Mouse (Mus musculus): ENCODE measurements at regions not wholly inside any gene's neighbourhood (a gene's known extent, or its start where the extent isn't known, plus 50 kb on each side); places are given as distances from the start of the nearest gene placed in this dataset.
A peak's percentile ranks its signal among the peaks of the same experiment; 100 is the strongest.
"Not testable (repeated sequence)": the region's sequence is repeated elsewhere in the genome, so short reads cannot be mapped to it uniquely, and the experiment has no call there.

- not testable (repeated sequence) for H3K4me3 ChIP-seq (ENCODE audit: insufficient read depth in 1 of 2, low read depth in 2 of 2, low read length in 2 of 2); H3K4me2 ChIP-seq (ENCODE audit: low read depth); ATAC-seq (ENCODE audit: insufficient read depth); H3K27me3 ChIP-seq (ENCODE audit: control insufficient read depth, insufficient read depth, low read length); H3K27ac ChIP-seq; DNase-seq (ENCODE audit: low read depth in 3 of 3, low spot score in 3 of 3); H3K9ac ChIP-seq (replicated peaks); H3K4me1 ChIP-seq (replicated peaks; ENCODE audit: control insufficient read depth in 2 of 2, insufficient read depth in 2 of 2, low read length in 1 of 2); H3K36me3 ChIP-seq (replicated peaks; ENCODE audit: control insufficient read depth, insufficient read depth, low read depth); H3K9me3 ChIP-seq (ENCODE audit: control insufficient read depth, low read length)
- WGBS (ENCODE audit: insufficient replicate concordance): 16% methylated on average over 8 of the region's 8 CpGs
- TF ChIP-seq CTCF (IDR thresholded peaks at IDR 0.05; ENCODE audit: low read depth): peak; percentile 32; the same call in 1 of the 2 replicates
Measured at GRCm38 (mm10) chr13:68049731-68050130, 186.6 kb downstream of the BC048507 start.

- not testable (repeated sequence) for H3K9ac ChIP-seq (replicated peaks); H3K36me3 ChIP-seq (replicated peaks; ENCODE audit: control insufficient read depth, insufficient read depth, low read depth); ATAC-seq (ENCODE audit: insufficient read depth); H3K9me3 ChIP-seq (ENCODE audit: control insufficient read depth, low read length); H3K27me3 ChIP-seq (ENCODE audit: control insufficient read depth, insufficient read depth, low read length); H3K4me3 ChIP-seq (ENCODE audit: insufficient read depth in 1 of 2, low read depth in 2 of 2, low read length in 2 of 2); H3K4me2 ChIP-seq (ENCODE audit: low read depth); DNase-seq (ENCODE audit: low read depth in 3 of 3, low spot score in 3 of 3); H3K4me1 ChIP-seq (replicated peaks; ENCODE audit: control insufficient read depth in 2 of 2, insufficient read depth in 2 of 2, low read length in 1 of 2); H3K27ac ChIP-seq
- 43% methylated on average over 6 of the region's 9 CpGs for WGBS (ENCODE audit: insufficient replicate concordance)
Measured at GRCm38 (mm10) chr13:68093311-68093710, 230.2 kb downstream of the BC048507 start.

GRCm38 (mm10) chr13:68116786-68117185 is 253.7 kb downstream of the BC048507 start:
- H3K27me3 ChIP-seq (ENCODE audit: control insufficient read depth, insufficient read depth, low read length); H3K27ac ChIP-seq; ATAC-seq (ENCODE audit: insufficient read depth); H3K4me2 ChIP-seq (ENCODE audit: low read depth); H3K9ac ChIP-seq (replicated peaks); H3K4me1 ChIP-seq (replicated peaks; ENCODE audit: control insufficient read depth in 2 of 2, insufficient read depth in 2 of 2, low read length in 1 of 2); H3K4me3 ChIP-seq (ENCODE audit: insufficient read depth in 1 of 2, low read depth in 2 of 2, low read length in 2 of 2); DNase-seq (ENCODE audit: low read depth in 3 of 3, low spot score in 3 of 3); H3K9me3 ChIP-seq (ENCODE audit: control insufficient read depth, low read length); H3K36me3 ChIP-seq (replicated peaks; ENCODE audit: control insufficient read depth, insufficient read depth, low read depth): not testable (repeated sequence)
- WGBS (ENCODE audit: insufficient replicate concordance): 52% methylated on average over 5 of the region's 5 CpGs

All from liver, embryonic 14.5 days (tissue).